Mouse (Mus musculus): Measurements from ENCODE around the gene Olfr228.
"Not testable (repeated sequence)": the region's sequence is repeated elsewhere in the genome, so short reads cannot be mapped to it uniquely, and the experiment has no call there.

Olfr228 gene

DNA sequence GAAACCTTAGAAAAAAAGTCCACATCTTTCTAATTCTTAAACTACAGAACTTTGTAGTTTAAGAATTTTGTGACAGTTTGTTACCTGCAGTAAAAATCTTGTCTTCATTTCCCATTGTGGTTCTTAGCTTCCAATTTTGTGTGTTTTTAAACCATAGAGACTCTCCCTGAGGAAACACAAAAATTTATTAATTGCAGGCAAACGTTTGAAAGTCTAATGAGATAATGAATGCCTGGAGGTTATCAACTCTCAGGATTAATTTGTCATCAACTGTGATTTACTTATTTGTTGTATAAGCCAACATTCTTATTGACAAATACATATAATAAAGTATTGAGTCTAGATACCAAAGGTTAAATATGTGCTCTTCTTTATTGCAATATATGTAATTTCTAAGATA, at the start of gene Olfr228:
TSS of gene Olfr228 (minus strand) at position 101 of the 400 bp plus-strand sequence.
- in situ Hi-C loops (cut with MboI, MseI): no loop called here

DNA sequence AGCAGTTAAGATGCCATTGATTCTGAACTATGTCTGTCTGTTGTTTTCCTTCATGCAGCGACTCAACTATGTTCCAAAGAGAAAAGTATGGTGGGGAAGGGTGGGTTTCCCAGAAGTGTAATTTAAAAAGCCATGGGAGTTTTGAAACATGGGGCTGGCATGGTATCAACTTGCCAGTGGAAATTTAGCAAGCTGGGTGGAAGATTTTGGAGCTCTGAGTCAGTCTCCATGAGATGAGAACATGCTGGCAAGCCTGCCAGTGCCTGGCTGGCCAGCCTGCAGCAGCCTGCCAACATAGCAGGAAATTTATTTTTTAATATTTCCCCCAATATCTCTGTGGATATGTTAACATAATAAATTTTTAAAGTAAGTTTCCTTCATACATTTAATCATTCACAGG, 43.8 kb upstream of the Olfr228 start:
- in situ Hi-C loops (cut with MboI, MseI): no loop called here

DNA sequence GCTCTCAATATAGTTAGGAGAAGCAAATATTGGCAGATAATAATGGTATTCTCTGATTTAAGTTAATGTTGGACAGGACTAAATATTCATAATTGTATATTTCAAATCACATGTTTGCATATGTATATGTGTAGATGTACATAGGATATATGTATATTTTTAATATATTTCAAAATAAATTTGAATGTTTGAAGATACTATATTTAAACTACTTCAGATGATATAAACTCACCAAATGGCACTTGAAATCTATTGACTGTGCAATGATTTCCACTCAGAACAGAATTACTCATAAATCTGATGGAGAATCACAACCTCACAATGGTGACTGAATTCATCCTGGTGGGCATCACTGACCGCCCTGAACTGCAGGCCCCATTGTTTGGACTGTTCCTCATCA, 21.0 kb upstream of the Olfr228 start, which contains the start of gene Olfr1076:
TSS of gene Olfr1076 (plus strand) at position 301 of the 400 bp plus-strand sequence.
- in situ Hi-C loops (cut with MboI, MseI): no loop called here

DNA sequence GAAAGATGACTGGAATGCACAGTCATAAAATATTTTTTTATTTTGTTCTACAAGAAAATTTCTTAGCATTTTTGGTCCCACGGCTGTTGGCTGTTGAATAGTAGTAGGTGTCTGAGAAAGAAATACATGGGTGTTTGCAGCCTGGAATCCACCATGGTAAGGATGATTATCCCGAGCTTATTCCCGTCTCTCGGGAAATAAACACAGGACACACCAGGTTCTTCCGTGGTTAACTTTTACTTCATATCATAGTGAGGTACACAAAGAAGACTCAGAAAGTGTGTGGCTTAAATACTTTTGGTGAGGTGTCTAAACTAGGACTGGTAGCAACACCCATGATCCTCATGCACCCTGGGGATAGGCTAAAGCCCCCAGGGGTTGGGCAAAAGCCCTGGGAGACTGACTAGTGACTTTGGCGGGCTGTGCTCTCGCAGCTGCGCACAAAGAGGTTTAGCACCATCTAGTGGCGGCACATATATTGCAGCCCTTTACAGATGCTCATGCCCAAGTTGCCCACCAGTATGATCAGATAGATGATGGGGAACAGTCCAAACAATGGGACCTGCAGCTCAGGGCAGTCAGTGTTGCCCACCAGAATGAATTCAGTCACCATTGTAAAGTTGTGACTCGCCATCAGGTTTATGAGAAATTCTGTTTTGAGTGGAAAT, 22.6 kb downstream of the Olfr228 start:
- in situ Hi-C loops (cut with MboI, MseI): loop anchor here (5.0 kb wide), 1 partner anchor 742 kb away; no protein-coding TSS in a partner anchor

DNA sequence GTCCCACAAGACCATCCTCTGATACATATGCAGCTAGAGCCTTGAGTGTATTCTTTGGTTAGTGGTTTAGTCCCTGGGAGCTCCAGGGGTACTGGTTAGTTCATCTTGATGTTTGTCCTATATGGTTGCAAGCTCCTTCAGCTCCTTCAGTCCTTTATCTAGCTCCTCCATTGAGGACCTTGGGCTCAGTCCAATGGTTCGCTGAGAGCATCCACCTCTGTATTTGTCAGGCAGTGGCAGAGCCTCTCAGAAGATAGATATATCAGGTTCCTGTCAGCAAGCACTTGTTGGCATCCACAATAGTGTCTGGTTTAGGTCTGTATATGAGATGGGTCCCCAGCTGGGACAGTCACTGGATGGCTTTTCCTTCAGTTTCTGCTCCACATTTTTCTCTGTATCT, 26.8 kb downstream of the Olfr228 start:
- in situ Hi-C loops (cut with MboI, MseI): no loop called here

DNA sequence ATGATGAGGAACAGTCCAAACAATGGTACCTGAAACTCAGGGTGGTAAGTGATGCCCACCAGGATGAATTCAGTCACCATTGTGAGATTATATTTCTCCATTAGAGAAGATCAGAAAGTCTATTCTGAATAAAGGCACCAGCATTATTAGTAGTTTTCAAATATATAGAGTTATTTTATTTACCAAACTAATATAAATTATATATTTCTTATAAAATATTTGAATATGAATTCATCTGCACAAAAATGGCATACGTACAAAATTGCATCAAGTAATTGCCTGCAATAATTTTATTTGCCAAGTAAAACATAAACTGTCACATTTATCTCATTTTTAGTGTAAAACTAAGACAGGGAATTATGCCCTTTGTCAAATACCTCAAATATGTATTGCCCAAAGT, 31.0 kb downstream of the Olfr228 start, which contains the start of gene Olfr1066:
TSS of gene Olfr1066 (minus strand) at position 101 of the 400 bp plus-strand sequence.
- in situ Hi-C loops (cut with MboI, MseI): no loop called here

DNA sequence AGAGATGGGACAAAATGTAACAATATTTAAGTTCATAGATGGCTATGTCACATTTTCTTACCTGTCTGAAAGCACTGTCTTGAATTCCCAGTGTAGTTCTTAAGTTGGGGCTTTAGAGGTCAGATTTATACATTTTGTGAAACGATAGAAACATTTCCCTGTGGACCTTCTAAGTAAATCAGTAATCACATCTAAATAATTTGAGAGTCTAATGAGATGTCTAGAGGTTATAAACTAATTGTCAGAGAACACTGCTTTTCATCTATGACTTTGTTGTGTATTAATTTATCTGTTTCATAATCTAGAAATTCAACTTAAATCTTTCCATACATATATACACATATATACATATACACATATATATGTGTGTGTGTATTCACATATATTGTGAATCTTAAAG, 36.7 kb downstream of the Olfr228 start, which contains the start of gene Olfr1065:
TSS of gene Olfr1065 (minus strand) at position 101 of the 400 bp plus-strand sequence.
- in situ Hi-C loops (cut with MboI, MseI): not testable (repeated sequence)

DNA sequence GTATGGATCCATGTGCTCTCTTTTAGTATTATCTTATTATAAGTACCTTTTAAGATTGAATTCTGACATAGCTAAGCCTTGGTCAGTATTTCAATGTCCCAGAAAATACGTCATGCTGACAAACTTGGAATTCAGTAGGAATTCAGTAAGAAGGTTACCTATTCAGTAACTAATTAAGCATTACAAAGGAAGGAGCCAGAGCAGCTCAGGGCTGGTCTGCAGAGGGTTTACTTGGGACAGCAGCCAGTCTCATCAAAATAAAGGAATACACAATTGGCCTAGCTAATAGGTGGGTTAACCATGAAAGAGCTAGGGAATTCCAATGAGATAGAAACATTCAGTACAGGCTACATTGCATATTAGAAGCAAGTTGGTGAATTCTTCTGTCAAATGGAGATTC, 45.1 kb downstream of the Olfr228 start:
- in situ Hi-C loops (cut with MboI, MseI): not testable (repeated sequence)
